Mouse (Mus musculus): Measurements from ENCODE around the gene Mfsd14a. TPM values are rescaled to one million over a fixed set of nuclear protein-coding genes. Genes with fewer than 3 reads are reported as not detected.

The Mfsd14a gene
- total RNA-seq, 2 experiments from 2014 or later, result 61.3 to 61.7 TPM

- DNase-seq, result no peak
These were observed 60.7 kb downstream of the Mfsd14a start for GRCm38 (mm10) chr3:116601781-116602180.

DNA sequence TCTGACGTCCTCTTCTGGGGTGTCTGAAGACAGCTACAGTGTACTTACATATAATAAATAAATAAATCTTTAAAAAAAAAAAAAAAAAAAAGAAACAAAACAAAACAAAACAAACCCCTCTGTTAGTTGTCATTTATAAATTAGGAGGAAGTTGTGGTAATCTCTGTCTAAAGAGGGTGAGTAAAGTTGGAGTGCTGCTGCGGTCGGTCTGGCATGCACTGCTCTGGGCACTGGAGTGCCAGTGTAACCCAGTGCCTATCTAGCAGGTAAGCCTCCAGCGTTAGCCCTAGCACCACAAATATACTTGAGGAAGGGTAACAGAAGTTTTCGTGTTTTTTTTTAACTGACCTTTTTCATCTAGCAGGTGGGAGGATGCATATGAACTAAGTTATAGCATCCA, 61.5 kb downstream of the Mfsd14a start:
- DNase-seq, result no peak

DNA sequence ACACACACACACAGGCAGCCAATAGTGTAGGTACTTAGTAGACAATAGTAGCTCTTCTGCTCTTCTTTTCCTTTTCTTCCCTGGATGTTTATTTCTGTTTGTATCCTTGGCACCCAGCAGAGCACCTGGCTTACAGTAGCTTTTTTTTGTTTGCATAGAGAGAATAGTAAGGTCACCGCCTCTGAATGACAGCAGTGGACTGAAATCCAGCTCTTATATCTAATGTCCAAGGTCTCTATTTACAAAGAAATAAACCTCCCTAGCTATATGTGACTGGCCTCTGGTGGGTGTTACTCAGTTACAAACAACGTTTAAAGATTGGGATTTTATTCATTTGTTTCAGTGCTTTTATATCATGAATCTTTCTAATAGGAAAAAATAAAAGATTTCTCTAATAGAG, 62.8 kb downstream of the Mfsd14a start:
- DNase-seq, result no peak

GRCm38 (mm10) chr3:116595603-116595991, 66.9 kb downstream of the Mfsd14a start:
- no peak for DNase-seq

DNA sequence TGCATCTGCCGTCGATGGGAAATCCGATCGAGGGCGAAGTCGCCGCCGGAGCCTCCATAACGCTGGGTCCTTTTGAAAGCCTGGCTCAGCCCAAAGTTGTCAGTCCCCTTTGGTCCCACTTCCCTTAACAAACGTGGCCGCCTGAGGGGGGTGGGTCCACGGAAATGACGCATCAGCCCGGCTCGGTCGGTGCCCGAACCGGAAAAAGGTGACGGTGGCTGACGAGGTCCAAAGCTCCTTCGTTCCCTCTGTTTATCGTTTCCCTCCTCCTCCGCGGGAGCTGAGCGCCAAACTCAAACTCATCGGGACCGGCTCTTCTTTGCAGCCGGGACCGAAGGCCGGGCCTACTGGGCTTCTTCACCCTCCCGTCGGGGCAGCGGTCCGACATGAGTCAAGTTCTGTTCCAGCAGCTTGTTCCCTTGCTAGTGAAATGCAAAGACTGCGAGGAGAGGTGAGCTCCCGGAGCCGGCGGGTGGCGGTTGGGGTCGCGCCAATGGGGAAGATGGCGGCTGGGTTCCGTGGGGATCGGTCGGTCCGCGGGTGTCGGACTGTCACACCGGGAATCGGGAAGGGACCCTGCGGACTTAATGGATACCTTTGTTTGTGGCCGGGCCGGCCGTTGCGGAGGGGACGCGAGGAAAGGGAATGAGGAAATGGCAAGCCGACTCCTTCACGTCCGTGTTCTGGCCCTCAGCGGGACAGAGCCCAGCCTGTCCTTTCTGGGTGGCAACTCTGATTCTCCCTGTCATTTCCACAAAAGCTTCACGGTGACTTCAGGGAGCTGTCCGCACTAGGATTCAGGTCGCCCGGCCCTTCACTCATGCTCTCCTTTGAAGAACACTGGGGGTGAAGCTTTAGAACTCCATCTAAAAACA, 67.5 kb downstream of the Mfsd14a start, which contains the start of gene Sass6:
Gene Sass6, plus strand, starts transcription at position 255 of the 875 bp plus-strand sequence.
- peak; percentile 99 to 100 for DNase-seq

- no peak for DNase-seq
These were observed 68.3 kb downstream of the Mfsd14a start for GRCm38 (mm10) chr3:116594076-116594727.

GRCm38 (mm10) chr3:116582201-116582600, 80.3 kb downstream of the Mfsd14a start:
- no peak for DNase-seq

Other genes with a start within 250 kb of the Mfsd14a start
- 10 to 100 TPM in 1 of 2 experiments, 1 to 10 TPM in 1; 9.2 to 14.8 TPM for gene Cdc14a, start 238.6 kb downstream of the Mfsd14a start, total RNA-seq (2021)
- gene Rtca, start 154.5 kb downstream of the Mfsd14a start, total RNA-seq (2021), result 10 to 100 TPM; 32.3 to 34.4 TPM
- gene Dbt, start 149.6 kb downstream of the Mfsd14a start, total RNA-seq (2021), result 10 to 100 TPM; 59.1 to 87.6 TPM
- gene Lrrc39, start 99.7 kb downstream of the Mfsd14a start, total RNA-seq (2021), result 1 to 10 TPM; 1.6 to 2.9 TPM
- 1 to 10 TPM; 2.6 to 3.3 TPM for gene Sass6, start 67.7 kb downstream of the Mfsd14a start, total RNA-seq (2021)
- 10 to 100 TPM; 11.3 to 14.7 TPM for gene Trmt13, start 48.1 kb downstream of the Mfsd14a start, total RNA-seq (2021)
- gene Gm43191, start 18.6 kb upstream of the Mfsd14a start, total RNA-seq (2021), result not detected
- gene Slc35a3, start 50.2 kb upstream of the Mfsd14a start, total RNA-seq (2021), result 10 to 100 TPM; 23.1 to 33.5 TPM
- 10 to 100 TPM; 55.7 to 56.5 TPM for gene Agl, start 145.5 kb upstream of the Mfsd14a start, total RNA-seq (2021)
- 10 to 100 TPM in 1 of 2 experiments, 1 to 10 TPM in 1; 6.5 to 25.7 TPM for gene Frrs1, start 196.8 kb upstream of the Mfsd14a start, total RNA-seq (2021)

All from adrenal gland, postnatal 36 days (tissue).